Mouse (Mus musculus): ENCODE measurements around the gene Sestd1.

- TF ChIP-seq POLR2A (IDR thresholded peaks at IDR 0.05; ENCODE audit: low read depth, low read length) (no peak), CTCF (conservative IDR thresholded peaks at IDR 0.05; ENCODE audit: insufficient read depth, insufficient read length, low read depth, low read length) (no peak)
Measured at GRCm38 (mm10) chr2:77166366-77166765, 114.0 kb downstream of the Sestd1 start.
